Mouse (Mus musculus): ENCODE measurements around the gene Vmn2r61. TPM values are rescaled to one million over a fixed set of nuclear protein-coding genes. Genes with fewer than 3 reads are reported as not detected.

The Vmn2r61 gene
- total RNA-seq (2021), result not detected

GRCm38 (mm10) chr7:42259753-42260152, at the start of gene Vmn2r61:
Gene Vmn2r61, plus strand, starts transcription at chr7:42260053.
- intact Hi-C loops (cut with DNase I), result no loop called here
- no peak for DNase-seq

Other genes starting within 250 kb of the Vmn2r61 start
- gene Vmn2r59, start 201.0 kb upstream of the Vmn2r61 start, total RNA-seq (2021), result not detected
- gene Vmn2r60, start 152.3 kb upstream of the Vmn2r61 start, total RNA-seq (2021), result under 1 TPM in 1 of 2 experiments, not detected in 1; 0.03 TPM
- gene 4933421I07Rik, start 188.1 kb downstream of the Vmn2r61 start, total RNA-seq (2021), result not detected
- gene Zfp141, start 245.7 kb downstream of the Vmn2r61 start, total RNA-seq (2021), result 1 to 10 TPM; 4.3 to 4.4 TPM

Measured in heart, postnatal 36 days (tissue).